Mouse (Mus musculus) layer of hippocampus, adult 18-20 months (tissue): ENCODE results near the gene Hibch. TPM values are rescaled to one million over a fixed set of nuclear protein-coding genes. Genes with fewer than 3 reads are reported as not detected.

Experiments used
- DNase-seq, 2 experiments: peaks; one replicate each; pipeline ENCODE4 v3.0.0; 2022; ENCODE audit warnings: low spot score in 2 of 2
- long read RNA-seq: library from polyadenylated mRNA; stranded (forward); transcript quantifications from one replicate; pipeline ENCODE4 v2.0.0, GENCODE M21; 2021
- total RNA-seq, 2 experiments: library from RNA; stranded (reverse); gene quantifications; 2 replicates each; pipeline ENCODE4 v1.2.3; 2021

Hibch gene
- total RNA-seq = 10 to 100 TPM; 17.7 to 18.0 TPM
- long read RNA-seq, transcript Hibch-201 (14 exons, 1,830 nt) = major isoform, 7 of 11 reads
- long read RNA-seq, partial matches to known transcripts = 0 of 11 reads
- long read RNA-seq, other reads (novel, unspliced or antisense) = 4 of 11 reads

DNA sequence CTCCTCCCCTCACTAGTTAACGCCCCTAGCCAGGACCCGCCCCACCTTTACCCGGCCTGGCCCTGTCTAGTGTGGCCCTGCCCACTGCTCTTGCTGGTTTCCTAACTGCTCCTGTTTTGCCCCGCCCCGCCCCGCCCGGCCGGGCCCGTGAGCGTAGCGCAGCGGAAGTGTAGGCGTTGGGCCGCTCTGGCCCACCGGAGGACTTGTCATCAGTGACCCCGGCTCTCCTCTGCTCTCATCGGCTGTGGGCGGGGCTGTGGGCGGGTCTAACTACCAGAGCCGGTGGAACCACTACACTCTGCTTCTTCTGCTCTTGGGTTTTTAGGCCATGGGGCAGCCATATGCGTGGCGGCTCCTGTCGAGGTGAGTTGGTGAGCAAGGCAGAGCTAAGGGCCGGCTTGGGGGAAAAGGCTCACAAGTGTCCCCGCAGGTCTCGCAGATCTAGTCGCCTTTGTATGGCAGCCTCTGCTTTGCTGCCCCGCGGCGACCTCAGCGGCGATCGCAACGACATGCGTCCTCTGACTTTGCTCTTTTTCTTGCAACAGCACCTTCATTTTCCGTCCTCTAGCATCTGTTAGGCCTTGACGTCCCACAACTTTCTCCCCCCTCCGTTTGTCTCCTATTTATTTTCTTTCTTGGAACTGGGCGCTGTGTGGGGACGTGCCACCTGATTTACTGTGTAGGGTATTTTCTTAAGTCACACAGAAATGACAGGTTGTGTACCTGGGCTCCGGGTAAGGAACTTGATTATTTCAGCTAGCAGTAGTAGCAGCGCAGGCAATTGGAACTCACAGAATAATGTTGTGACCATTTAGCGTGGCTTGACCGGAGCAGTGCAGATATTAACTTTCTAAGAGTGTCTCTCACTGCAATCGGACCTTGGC lies at the start of gene Hibch:
Gene Hibch, plus strand, starts transcription at position 148 of the 884 bp plus-strand sequence.
- peak; percentile 97 to 98 for DNase-seq

DNA sequence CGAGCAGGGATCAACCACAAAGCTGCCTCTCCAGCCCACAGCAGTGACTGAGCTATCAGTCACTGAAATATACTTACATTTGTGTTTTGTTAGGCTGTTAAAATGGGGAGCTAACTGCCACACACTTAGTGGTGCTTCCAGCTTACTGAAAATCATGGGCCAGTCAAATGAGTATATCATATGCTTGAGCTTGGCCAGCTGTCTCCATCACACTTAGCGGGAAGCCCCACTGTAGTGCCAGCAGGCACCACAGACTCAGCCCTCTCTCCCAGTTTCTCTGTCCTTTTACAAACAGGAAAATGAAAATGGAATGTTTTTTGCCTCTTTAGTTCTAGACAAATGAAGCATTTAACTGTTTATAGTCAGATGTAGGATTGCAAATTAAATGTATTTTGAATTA lies 48.8 kb upstream of the Hibch start:
- peak in 1 of 2 experiments; percentile 46 for DNase-seq

DNA sequence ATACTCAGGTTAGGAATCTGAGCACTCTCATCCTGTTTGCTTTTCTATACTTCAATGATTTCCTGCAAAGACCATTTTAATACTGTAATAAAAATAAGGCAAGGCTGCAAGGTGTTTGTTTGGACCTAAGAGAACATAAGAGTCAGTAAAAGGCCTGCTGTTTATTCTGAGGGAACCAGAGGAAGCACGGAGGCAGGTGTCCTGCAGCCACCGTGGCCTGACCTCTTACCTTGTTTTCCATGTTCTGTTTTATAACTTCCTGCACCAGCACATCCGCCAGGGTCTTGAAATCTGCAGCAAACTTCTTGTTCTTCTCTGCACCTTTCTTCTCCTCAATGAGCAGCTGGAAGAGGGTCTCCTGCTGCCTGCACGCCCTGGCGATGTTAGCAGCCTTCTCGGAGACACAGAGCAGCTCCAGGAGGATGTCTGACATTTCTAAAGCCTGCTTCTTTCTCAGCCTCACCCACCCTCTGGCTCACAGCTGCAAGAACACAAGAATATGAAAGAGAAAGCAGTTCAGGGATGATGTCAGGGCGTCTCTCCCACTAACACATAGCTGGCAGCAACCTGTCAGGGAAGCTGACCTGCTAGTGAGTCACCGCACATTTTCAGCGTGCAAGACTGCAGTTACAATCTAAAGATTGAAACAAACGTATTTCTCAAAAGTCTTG lies 45.5 kb upstream of the Hibch start:
- peak; percentile 33 to 43 for DNase-seq

DNA sequence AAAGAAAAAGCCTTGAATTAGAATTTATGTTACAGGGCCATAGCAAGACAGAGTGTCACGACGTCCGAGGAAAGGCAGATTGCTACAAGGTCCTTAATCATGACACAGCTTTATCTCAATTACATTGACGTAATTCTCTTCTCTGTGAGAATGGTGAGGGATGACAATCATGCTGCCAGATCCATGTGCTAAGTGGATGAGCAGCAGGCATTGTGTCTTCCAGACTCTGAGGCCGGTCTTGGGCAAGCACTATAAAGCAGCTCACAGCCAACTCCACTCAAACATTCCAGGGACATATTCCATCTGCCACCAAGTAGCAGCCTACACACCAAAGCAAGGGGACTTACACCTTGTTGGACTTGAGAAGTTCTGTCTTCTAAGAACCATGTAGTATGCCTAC lies 45.0 kb upstream of the Hibch start:
- DNase-seq = peak in 1 of 2 experiments; percentile 11

DNA sequence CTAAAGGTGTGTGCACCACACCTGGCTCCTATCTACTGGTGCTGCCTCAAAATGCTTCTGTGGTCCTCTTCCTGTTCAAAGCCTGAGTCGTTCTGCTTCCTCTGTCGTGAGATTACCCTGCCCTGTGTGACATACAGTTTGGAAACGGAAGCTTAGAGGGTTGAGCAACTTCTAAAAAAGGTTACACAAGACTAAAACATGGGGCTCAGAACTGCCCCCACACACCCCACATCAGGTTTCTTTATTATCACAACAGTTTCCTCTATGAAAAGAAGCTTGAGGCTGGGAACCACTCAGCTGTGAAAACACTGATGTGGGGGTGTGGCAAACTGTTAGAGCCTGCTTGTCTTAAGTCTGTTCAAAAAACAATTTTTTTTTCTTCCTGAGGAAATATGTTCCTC lies 44.4 kb upstream of the Hibch start:
- peak in 1 of 2 experiments; percentile 43 for DNase-seq

DNA sequence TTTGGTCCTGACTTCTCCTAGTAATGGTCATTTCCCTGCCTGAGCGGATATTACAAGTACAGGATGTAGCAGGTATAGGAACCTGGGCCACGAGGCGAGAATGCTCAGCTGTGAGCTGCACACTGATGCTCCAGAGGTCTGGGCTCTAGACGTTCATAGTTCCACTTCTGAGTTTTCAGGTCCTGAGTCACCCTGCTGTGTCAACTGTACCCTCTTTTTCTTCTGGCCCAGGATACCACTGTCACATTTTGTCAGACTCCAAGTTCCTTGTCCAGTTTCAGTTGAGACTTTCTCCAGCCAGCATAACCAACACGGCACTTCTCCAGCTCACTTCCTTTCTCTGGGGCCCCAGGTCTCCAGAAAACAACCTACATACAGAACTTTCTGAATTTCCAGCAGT lies 43.1 kb upstream of the Hibch start:
- no peak for DNase-seq

DNA sequence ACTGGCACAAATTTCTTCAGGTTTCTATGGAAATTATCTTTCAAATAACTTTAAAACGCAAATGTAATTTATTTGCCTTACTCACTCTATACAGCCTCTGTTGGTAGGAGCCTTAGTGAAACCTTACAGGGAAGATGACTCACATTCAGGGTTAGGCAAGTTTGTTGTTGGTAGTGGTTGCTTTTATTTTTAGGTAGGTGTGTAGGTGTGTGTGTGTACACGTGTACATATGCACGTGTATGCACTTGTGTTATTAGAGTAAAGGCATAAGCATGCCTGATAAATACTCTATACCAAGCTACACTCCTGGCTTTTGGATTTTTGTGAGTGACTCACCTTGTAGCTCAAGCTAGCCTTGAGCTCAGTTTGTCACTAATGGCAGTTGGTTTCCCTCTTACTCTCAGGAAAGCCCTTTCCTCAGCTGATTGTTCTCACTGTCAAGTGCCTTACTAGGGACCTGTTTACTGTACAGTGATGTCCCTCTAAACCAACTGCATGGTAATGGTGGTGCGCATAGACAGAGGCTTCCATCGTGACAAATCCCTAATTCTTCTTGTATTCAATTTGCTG lies 42.2 kb upstream of the Hibch start:
- DNase-seq = no peak

DNA sequence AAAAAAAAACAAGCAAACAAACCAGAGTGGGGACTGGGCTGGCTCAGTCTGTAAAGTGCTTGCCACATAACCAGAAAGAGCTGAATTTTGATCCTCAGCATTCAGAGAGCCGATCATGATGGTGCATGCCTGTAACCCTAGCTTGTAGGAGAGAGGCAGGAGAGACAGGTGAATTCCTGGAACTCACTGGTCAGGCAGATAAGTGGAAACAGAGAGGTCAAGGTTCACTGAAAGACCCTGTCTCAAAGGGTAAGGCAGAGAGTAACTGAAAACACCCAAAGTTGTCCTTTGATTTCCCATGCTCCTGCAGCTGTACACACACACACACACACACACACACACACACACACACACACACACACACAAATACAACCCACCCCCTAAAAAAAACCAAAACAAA lies 39.7 kb upstream of the Hibch start:
- no peak for DNase-seq

DNA sequence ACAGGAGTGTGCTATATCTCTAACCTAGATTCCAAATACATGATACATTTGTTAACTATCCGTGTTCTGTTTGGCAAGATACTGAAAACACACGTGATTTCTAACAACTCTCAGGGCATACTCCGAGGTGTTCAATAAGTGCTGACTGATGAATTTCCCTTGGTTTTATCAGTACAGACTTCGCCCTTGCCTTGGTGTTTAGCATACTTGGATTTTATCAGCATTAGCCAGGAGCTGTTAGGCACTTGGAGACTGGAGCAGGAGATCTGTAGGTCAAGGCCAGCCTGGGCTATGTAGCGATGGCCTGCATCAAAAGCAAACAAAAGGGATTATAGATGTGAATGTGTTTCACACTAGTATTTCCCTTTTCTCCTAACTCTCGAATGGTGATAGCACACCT lies 36.3 kb upstream of the Hibch start:
- DNase-seq = no peak

DNA sequence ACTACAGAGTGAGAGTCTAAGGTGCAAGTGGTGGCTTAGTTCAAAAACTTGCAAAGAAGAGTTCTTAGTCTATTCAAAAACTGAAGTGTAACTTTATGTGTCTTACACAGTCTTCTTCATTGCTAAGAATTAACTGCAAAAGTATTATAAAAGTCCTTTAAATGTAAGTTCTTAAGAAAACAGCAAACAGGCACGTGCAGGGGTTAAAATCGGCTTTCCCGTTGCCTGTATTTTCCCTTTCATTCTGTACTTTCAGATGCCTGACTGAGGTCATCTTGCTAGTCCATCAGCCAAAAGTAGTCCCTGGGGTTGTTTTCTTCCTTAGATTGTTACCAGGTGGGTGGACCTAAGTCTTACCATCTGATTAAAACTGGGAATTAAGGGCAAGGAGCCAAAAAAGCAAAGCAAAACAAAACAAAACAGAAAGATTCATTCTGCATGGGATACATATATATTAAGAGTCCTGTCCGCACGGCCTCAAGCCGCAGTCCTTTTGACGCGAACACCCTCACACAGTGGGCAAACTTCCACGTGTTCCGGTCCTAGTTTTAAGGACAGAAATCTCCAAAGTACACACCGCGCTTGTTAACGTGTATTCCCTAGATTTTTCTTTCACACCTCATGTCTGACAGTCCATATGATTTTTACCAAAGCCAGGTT lies 28.4 kb upstream of the Hibch start:
- no peak for DNase-seq

DNA sequence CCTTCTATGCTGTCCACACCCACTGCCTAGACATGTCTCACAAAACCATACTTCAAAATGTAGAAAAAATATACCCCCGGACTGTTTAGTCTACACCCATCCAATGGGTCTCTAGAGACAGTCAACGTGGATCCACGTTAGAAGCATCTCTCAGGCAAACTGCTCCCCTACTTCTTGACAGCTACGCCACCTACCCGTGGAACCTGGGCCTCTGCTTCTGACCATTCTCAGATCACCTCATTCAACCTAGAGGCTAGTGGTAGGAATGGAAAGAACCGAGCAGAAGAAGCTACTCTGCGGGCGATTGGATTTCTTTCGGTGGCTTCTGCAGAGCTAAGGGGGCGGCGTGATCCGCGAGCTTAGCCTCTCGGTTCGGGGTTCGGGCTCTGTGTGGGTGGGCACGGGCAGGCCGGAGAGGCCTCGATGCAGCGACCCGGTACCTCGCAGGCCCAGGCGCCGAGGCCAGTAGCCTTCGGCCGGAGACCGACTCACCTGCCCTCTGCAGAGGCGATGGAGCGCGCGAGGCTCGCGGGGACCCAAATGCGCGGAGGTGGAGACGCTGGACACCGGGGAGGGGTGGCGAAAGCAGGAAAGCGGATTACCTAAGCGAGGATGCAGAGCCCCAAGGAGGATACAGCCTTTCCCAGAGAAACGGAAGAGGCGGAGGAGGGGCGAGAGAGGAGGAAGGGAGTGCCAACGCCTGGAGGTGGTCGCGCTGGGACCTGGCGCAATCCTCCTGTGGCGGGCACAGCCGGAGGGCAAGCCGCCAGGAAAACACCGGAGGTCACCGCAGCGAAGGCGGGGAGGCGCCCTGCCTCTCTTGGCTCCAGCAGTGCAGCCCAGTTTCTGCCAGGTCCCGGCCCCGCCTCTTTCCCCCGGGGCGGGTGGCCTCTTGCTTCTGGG lies 27.6 kb upstream of the Hibch start, which contains the start of gene Inpp1:
Gene Inpp1, minus strand, starts transcription at position 779 of the 903 bp plus-strand sequence.
- peak; percentile 48 to 66 for DNase-seq

DNA sequence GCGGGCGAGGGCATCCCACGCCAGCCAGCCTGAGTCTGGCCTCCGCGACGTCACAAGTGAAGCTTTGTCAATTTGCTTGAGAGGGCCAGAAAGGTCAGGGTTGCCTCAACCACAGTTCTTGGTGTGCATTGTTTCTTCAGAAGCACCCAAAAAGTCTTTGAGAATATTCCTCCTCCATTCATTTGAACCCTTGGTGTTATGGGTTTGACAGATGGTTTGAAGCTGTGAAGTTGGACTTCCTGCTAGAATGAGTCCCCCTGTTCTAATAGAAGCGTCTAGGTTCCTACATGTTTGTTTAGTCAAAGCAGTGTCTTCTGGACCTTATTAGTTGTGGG lies 26.9 kb upstream of the Hibch start:
- DNase-seq = no peak

DNA sequence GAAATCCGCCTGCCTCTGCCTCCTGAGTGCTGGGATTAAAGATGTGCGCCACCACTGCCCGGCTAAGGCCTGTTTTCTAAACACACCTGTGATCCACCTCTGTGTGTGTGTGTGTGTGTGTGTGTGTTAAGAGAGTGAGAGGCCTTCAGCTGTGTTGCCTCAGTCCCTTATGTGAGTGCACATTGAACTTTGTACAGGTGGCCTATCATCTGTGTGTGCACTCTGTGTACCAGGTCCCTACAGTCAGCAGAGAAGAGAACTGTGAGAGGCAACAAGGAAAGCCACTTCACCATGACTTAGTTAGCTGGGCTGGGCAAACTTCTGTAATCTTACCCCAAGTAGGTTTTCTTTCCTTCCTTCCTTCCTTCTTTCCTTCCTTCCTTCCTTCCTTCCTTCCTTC lies 5.6 kb upstream of the Hibch start:
- DNase-seq = no peak

DNA sequence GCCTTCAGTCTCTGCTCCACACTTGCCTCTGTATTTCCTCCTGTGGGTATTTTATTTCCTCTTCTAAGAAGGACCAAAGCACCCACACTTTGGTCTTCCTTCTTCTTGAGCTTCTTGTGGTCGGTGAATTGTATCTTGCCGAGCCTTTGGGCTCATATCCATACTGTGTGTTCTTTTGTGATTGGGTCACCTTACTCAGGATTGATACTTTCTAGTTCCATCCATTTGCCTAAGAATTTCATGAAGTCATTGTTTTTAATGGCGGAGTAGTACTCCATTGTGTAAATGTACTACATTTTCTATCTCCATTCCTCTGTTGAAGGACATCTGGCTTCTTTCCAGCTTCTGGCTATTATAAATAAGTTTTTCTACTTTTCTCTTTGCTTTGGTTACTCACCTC lies 375 bp upstream of the Hibch start:
- no peak for DNase-seq

DNA sequence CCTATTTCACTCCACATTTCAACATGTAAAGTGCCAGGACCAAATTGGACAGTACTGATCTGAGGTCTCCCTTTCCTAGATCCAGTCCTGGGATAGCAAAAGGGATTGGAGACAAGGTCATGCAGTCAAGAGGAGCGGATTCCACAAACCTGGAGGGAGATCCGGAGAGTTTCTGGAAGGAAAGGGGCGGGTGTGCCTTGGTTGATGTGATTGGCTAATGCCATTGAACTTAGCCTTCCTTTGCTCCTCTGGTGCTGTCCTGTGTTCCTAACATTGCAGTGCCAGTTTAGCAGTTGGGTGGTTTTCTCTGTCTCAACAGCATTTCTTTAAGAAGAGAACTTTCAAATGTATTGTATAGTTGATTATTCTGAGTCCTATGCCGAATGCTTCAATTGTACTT lies 1.8 kb downstream of the Hibch start:
- no peak for DNase-seq

DNA sequence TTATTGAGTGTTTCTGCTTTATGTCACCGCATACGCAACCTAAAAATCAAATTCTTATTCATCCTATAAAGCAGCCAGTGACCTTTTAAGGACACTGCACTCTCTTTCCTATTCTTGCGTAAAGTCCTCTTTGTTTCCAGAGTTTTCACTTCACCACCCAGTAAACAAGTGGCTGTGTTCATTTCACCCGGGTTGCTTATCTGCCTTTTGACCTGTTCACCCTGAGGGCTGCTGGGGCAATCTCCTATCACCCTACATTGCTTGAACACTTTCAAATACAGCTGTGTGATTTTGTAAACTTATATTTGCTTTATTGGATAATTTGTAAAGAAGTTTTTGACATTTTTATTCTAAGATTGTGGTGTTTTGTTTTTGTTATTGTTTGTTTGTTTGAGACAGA lies 4.7 kb downstream of the Hibch start:
- no peak for DNase-seq

DNA sequence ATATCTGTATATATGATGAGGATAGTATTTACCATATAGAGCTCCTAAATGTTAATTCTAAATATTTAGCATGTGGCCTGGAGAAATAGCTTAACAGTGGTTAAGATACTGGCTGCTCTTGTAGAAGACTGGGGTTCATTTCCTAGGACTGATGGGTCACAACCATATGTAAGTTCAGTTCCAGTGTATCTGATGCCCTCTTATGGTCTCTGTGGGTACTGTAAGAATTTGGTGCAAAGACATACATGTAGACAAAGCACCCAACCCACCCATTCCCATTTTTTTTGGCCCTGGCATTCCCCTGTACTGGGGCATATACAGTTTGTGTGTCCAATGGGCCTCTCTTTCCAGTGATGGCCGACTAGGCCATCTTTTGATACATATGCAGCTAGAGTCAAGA lies 9.3 kb downstream of the Hibch start:
- DNase-seq = peak in 1 of 2 experiments; percentile 65

DNA sequence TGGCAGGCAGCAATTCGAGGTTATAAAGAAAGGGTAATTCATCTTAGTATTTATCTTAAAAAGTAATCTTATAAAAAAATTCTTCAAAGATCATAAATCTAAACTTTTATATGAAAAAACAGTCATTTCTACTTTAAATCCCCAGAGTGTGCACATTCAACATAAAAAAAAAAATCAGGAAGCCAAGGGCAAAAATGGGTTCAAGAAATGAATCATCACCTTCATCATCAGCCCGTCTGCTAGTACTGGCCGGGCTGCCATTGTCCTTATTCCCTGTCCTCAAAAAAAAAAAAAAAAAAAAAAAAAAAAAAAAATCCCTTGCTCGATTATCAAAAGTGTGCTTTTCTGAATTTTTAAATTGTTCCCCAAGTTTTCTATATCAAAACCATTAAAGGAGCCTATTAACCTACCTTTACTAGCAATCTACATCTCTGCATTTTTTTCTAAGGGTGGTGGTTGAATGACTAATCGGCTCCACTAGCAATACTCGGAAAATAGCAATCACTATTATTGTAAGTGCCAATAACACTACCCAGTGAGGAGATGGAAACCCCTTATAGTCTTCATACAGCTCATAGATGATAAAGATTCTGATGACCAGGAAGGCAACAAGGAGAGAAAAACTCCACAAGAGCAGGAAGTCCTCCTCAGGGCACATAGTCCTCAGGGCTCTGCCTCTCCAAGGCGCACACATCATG lies 11.3 kb downstream of the Hibch start:
- DNase-seq = no peak

DNA sequence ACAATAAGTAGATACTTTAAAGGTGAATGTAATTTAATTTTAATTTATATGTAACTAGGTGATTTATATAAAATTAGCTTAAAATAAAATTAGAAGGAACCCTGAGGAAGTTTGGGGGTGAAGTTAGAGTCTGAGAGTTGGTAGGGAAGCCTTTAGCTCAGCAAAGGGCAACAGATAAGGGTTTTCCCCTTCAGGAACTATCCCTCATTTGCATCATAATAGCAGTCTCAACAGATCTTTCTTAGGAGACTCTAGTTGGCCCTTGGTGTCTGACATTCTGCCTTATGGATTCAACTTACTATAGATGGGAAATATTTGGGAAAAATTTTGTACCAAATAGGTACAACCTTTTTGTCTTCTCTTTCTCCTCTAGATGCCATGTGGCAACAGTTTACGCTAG lies 19.5 kb downstream of the Hibch start:
- no peak for DNase-seq

DNA sequence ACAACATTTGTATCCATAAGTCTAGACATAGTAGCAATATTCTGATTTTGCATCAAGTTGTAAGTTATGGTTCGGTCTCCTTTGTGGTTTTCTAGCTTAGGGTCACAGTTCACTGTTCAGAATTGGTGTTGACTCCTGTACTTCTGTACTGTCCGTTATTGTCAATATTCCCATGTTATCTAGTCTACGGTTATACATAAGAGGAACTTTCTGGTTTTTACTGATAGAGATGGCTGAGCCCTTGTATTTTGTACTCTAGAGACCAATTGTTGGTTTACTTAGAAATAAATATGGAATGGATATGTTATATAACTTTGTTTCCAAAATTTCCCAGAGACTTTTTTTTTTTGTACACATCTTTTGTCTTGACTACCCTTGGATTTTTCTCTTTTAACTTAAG lies 21.3 kb downstream of the Hibch start:
- no peak for DNase-seq
